Mouse (Mus musculus): ENCODE data around the gene Rexo5. TPM values are rescaled to one million over a fixed set of nuclear protein-coding genes. Genes with fewer than 3 reads are reported as not detected.

Rexo5 gene
- total and polyA plus RNA-seq, 3 experiments: 3.5 to 64.3 (median 58.4) TPM

- H3K4me3 ChIP-seq (ENCODE audit: low read depth, low read length): no peak overlapping the region
- TF ChIP-seq GATA2 (IDR thresholded peaks at IDR 0.05; ENCODE audit: borderline replicate concordance, low read depth, low read length) (no peak), POLR2AphosphoS5 (IDR thresholded peaks at IDR 0.05; ENCODE audit: insufficient replicate concordance, low read depth, low read length) (no peak), GATA1 (IDR thresholded peaks at IDR 0.05; ENCODE audit: borderline replicate concordance, low read length) (no peak), CTCF (IDR thresholded peaks at IDR 0.05; ENCODE audit: low read depth, low read length) (no peak), TAL1 (conservative IDR thresholded peaks at IDR 0.05; ENCODE audit: low read depth, low read length) (no peak)
- H3K36me3 ChIP-seq (replicated peaks): peaks cover 29% of the 10 kb centered on the region
- no peak for ATAC-seq (ENCODE audit: extremely low read depth, insufficient number of reproducible peaks, low FRiP score, poor library complexity, severe bottlenecking)
- no peaks in the 10 kb centered on the region for H3K9me3 ChIP-seq (replicated peaks)
- H3K4me1 ChIP-seq (ENCODE audit: insufficient read depth, low read depth, low read length): peaks cover 8% of the 10 kb centered on the region
- no peaks in the 10 kb centered on the region for H3K27me3 ChIP-seq (ENCODE audit: insufficient read depth, low read length)
- DNase-seq (ENCODE audit: low spot score): no peak
Observed at GRCm38 (mm10) chr7:119880345-119880744, 86.5 kb downstream of the Rexo5 start.

GRCm38 (mm10) chr7:119881229-119881628, 87.4 kb downstream of the Rexo5 start:
- H3K4me3 ChIP-seq (ENCODE audit: low read depth, low read length): no peak overlapping the region
- no peaks in the 10 kb centered on the region for H3K27me3 ChIP-seq (ENCODE audit: insufficient read depth, low read length)
- no peaks in the 10 kb centered on the region for H3K9me3 ChIP-seq (replicated peaks)
- peaks cover 8% of the 10 kb centered on the region for H3K4me1 ChIP-seq (ENCODE audit: insufficient read depth, low read depth, low read length)
- no peak for ATAC-seq (ENCODE audit: extremely low read depth, insufficient number of reproducible peaks, low FRiP score, poor library complexity, severe bottlenecking)
- no peak for TF ChIP-seq TAL1 (conservative IDR thresholded peaks at IDR 0.05; ENCODE audit: low read depth, low read length)
- no peak for TF ChIP-seq GATA2 (IDR thresholded peaks at IDR 0.05; ENCODE audit: borderline replicate concordance, low read depth, low read length)
- TF ChIP-seq GATA1 (IDR thresholded peaks at IDR 0.05; ENCODE audit: borderline replicate concordance, low read length): no peak
- TF ChIP-seq POLR2AphosphoS5 (IDR thresholded peaks at IDR 0.05; ENCODE audit: insufficient replicate concordance, low read depth, low read length): no peak
- TF ChIP-seq CTCF (IDR thresholded peaks at IDR 0.05; ENCODE audit: low read depth, low read length): no peak
- H3K36me3 ChIP-seq (replicated peaks): peaks cover 28% of the 10 kb centered on the region
- DNase-seq (ENCODE audit: low spot score): no peak

- Histone ChIP-seq H3K36me3 (replicated peaks) (peaks cover 26% of the 10 kb centered on the region), H3K27me3 (ENCODE audit: insufficient read depth, low read length) (no peaks in the 10 kb centered on the region), H3K4me1 (ENCODE audit: insufficient read depth, low read depth, low read length) (peaks cover 13% of the 10 kb centered on the region), H3K4me3 (ENCODE audit: low read depth, low read length) (no peak overlapping the region), H3K9me3 (replicated peaks) (no peaks in the 10 kb centered on the region)
- no peak for TF ChIP-seq CTCF (IDR thresholded peaks at IDR 0.05; ENCODE audit: low read depth, low read length)
- TF ChIP-seq TAL1 (conservative IDR thresholded peaks at IDR 0.05; ENCODE audit: low read depth, low read length): no peak
- no peak for TF ChIP-seq POLR2AphosphoS5 (IDR thresholded peaks at IDR 0.05; ENCODE audit: insufficient replicate concordance, low read depth, low read length)
- TF ChIP-seq GATA2 (IDR thresholded peaks at IDR 0.05; ENCODE audit: borderline replicate concordance, low read depth, low read length): no peak
- TF ChIP-seq GATA1 (IDR thresholded peaks at IDR 0.05; ENCODE audit: borderline replicate concordance, low read length): no peak
- ATAC-seq (ENCODE audit: extremely low read depth, insufficient number of reproducible peaks, low FRiP score, poor library complexity, severe bottlenecking): no peak; the same call in 1 of the 2 replicates
- DNase-seq (ENCODE audit: low spot score): no peak
Observed at GRCm38 (mm10) chr7:119887887-119888286, 94.1 kb downstream of the Rexo5 start.

GRCm38 (mm10) chr7:119892198-119892597, 98.4 kb downstream of the Rexo5 start:
- ATAC-seq (ENCODE audit: extremely low read depth, insufficient number of reproducible peaks, low FRiP score, poor library complexity, severe bottlenecking) (no peak), DNase-seq (ENCODE audit: low spot score) (no peak)
- peaks cover 35% of the 10 kb centered on the region for H3K4me1 ChIP-seq (ENCODE audit: insufficient read depth, low read depth, low read length)
- no peaks in the 10 kb centered on the region for H3K27me3 ChIP-seq (ENCODE audit: insufficient read depth, low read length)
- no peaks in the 10 kb centered on the region for H3K9me3 ChIP-seq (replicated peaks)
- H3K36me3 ChIP-seq (replicated peaks): peaks cover 15% of the 10 kb centered on the region
- H3K4me3 ChIP-seq (ENCODE audit: low read depth, low read length): no peak overlapping the region
- no peak for TF ChIP-seq GATA2 (IDR thresholded peaks at IDR 0.05; ENCODE audit: borderline replicate concordance, low read depth, low read length)
- no peak for TF ChIP-seq POLR2AphosphoS5 (IDR thresholded peaks at IDR 0.05; ENCODE audit: insufficient replicate concordance, low read depth, low read length)
- TF ChIP-seq TAL1 (conservative IDR thresholded peaks at IDR 0.05; ENCODE audit: low read depth, low read length): no peak
- no peak for TF ChIP-seq GATA1 (IDR thresholded peaks at IDR 0.05; ENCODE audit: borderline replicate concordance, low read length)
- TF ChIP-seq CTCF (IDR thresholded peaks at IDR 0.05; ENCODE audit: low read depth, low read length): no peak

- Histone ChIP-seq H3K4me3 (ENCODE audit: low read depth, low read length) (no peak overlapping the region), H3K36me3 (replicated peaks) (peaks cover 14% of the 10 kb centered on the region), H3K4me1 (ENCODE audit: insufficient read depth, low read depth, low read length) (peaks cover 40% of the 10 kb centered on the region), H3K9me3 (replicated peaks) (no peaks in the 10 kb centered on the region), H3K27me3 (ENCODE audit: insufficient read depth, low read length) (no peaks in the 10 kb centered on the region)
- ATAC-seq (ENCODE audit: extremely low read depth, insufficient number of reproducible peaks, low FRiP score, poor library complexity, severe bottlenecking): no peak
- DNase-seq (ENCODE audit: low spot score): no peak
- TF ChIP-seq TAL1 (conservative IDR thresholded peaks at IDR 0.05; ENCODE audit: low read depth, low read length) (no peak), GATA2 (IDR thresholded peaks at IDR 0.05; ENCODE audit: borderline replicate concordance, low read depth, low read length) (no peak), GATA1 (IDR thresholded peaks at IDR 0.05; ENCODE audit: borderline replicate concordance, low read length) (no peak), POLR2AphosphoS5 (IDR thresholded peaks at IDR 0.05; ENCODE audit: insufficient replicate concordance, low read depth, low read length) (no peak), CTCF (IDR thresholded peaks at IDR 0.05; ENCODE audit: low read depth, low read length) (no peak)
Observed at GRCm38 (mm10) chr7:119892742-119893141, 98.9 kb downstream of the Rexo5 start.

GRCm38 (mm10) chr7:119894818-119895544, 101.2 kb downstream of the Rexo5 start:
- peaks cover 8% of the 10 kb centered on the region for H3K36me3 ChIP-seq (replicated peaks)

More at GRCm38 (mm10) chr7:119894818-119895544, 101.2 kb downstream of the Rexo5 start:
- H3K9me3 ChIP-seq (replicated peaks): no peaks in the 10 kb centered on the region
- H3K27me3 ChIP-seq (ENCODE audit: insufficient read depth, low read length): no peaks in the 10 kb centered on the region
- ATAC-seq (ENCODE audit: extremely low read depth, insufficient number of reproducible peaks, low FRiP score, poor library complexity, severe bottlenecking): no peak
- TF ChIP-seq POLR2AphosphoS5 (IDR thresholded peaks at IDR 0.05; ENCODE audit: insufficient replicate concordance, low read depth, low read length): no peak
- no peak for TF ChIP-seq GATA2 (IDR thresholded peaks at IDR 0.05; ENCODE audit: borderline replicate concordance, low read depth, low read length)
- TF ChIP-seq GATA1 (IDR thresholded peaks at IDR 0.05; ENCODE audit: borderline replicate concordance, low read length): no peak
- no peak for TF ChIP-seq TAL1 (conservative IDR thresholded peaks at IDR 0.05; ENCODE audit: low read depth, low read length)
- TF ChIP-seq CTCF (IDR thresholded peaks at IDR 0.05; ENCODE audit: low read depth, low read length): no peak
- H3K4me1 ChIP-seq (ENCODE audit: insufficient read depth, low read depth, low read length): peaks cover 45% of the 10 kb centered on the region
- H3K4me3 ChIP-seq (ENCODE audit: low read depth, low read length): peak overlapping the region; percentile 85
- DNase-seq (ENCODE audit: low spot score): peak; percentile 8
